Mouse (Mus musculus): ENCODE results near the gene Abtb1. TPM values are rescaled to one million over a fixed set of nuclear protein-coding genes. Genes with fewer than 3 reads are reported as not detected.

Abtb1 gene
- polyA plus RNA-seq, 1 experiment: 113 TPM

GRCm38 (mm10) chr6:88874868-88875508 lies 33.2 kb upstream of the Abtb1 start, which contains the start of gene Podxl2:
Podxl2 (minus strand) TSS chr6:88875044.
- H3K9me3 ChIP-seq: peaks cover 32% of the 10 kb centered on the region
- H3K4me1 ChIP-seq: peaks cover 22% of the 10 kb centered on the region
- H3K4me3 ChIP-seq (replicated peaks): peak within 1 kb of the TSS; percentile 89
- H3K36me3 ChIP-seq (replicated peaks; ENCODE audit: low read length): peaks cover 4% of the 10 kb centered on the region
- H3K27me3 ChIP-seq (replicated peaks): peaks cover 69% of the 10 kb centered on the region
- TF ChIP-seq GATA1 (IDR thresholded peaks at IDR 0.05; ENCODE audit: borderline replicate concordance, low read length): no peak
- TF ChIP-seq FLI1 (IDR thresholded peaks at IDR 0.05; ENCODE audit: low read length): no peak

DNA sequence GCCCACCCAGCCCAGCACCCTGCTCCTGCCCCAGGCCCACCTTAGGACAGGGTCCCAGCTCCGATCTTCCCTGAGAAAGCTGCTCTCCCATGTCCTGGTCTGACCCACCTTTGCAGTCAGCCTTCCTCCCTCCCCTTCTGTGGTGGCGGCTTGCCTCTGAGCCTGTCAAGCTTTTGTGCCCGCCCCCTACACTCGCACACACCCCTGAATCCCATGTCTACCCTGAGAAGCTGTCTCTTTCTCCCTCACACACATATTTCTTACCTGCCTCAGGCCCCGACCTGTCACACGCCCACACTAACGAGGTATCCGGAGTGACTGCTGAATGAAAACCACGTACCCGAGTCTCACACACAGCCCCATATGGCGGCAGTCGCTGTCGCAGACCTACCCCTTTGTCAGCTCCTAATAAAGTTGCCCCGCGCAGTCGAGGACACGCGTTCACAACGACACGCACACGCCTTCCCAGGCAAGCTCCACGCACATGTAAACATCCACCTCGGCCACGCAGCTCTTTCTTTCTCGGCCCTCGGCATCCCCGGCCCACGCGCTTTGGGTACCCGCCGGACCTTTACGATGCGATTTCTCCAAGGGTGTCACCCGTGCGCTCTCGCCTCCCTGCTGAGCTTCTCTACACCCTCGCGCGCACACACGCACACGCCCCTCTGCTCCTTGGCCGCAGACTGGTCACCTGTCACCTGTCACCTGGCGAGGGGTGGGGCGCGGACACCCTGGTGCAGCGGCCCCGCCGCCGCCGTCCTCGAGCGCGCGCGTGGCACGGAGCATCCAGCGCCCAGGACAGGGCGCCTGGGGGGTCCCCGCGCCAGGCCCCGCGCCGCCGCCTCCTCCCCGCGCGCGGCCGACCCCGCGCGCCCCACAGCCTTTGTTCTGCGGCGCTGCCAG lies 32.4 kb upstream of the Abtb1 start:
- TF ChIP-seq GATA1 (IDR thresholded peaks at IDR 0.05; ENCODE audit: borderline replicate concordance, low read length) (no peak), FLI1 (IDR thresholded peaks at IDR 0.05; ENCODE audit: low read length) (no peak)
- Histone ChIP-seq H3K4me3 (replicated peaks) (peak overlapping the region; percentile 89), H3K36me3 (replicated peaks; ENCODE audit: low read length) (peaks cover 4% of the 10 kb centered on the region), H3K4me1 (peaks cover 22% of the 10 kb centered on the region), H3K27me3 (replicated peaks) (peaks cover 77% of the 10 kb centered on the region), H3K9me3 (peaks cover 32% of the 10 kb centered on the region)

DNA sequence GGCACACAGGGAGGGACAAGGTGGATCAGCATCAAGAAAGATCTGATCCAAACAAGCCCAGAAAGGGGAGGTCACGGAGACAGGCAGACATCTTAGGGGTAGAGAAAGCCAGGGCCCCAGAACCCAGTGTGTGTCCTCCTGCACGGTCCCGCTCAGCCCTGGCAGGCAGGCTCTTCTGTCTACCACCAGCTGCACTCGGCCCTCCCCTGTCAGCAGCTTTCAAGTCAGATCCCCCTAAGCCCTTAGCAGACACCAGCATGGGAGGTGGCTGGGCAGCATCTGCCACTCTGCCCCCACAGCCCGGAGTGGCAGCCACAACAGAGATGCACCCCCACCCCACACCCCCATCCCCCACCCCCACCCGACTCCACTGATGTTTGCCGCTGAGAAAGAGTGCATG lies 31.0 kb upstream of the Abtb1 start:
- H3K9me3 ChIP-seq: peaks cover 32% of the 10 kb centered on the region
- H3K4me3 ChIP-seq (replicated peaks): no peak overlapping the region
- peaks cover 81% of the 10 kb centered on the region for H3K27me3 ChIP-seq (replicated peaks)
- H3K4me1 ChIP-seq: peaks cover 24% of the 10 kb centered on the region
- no peak for TF ChIP-seq FLI1 (IDR thresholded peaks at IDR 0.05; ENCODE audit: low read length)
- TF ChIP-seq GATA1 (IDR thresholded peaks at IDR 0.05; ENCODE audit: borderline replicate concordance, low read length): no peak
- H3K36me3 ChIP-seq (replicated peaks; ENCODE audit: low read length): peaks cover 4% of the 10 kb centered on the region

- H3K4me1 ChIP-seq: peaks cover 24% of the 10 kb centered on the region
- peaks cover 4% of the 10 kb centered on the region for H3K36me3 ChIP-seq (replicated peaks; ENCODE audit: low read length)
- peaks cover 30% of the 10 kb centered on the region for H3K9me3 ChIP-seq
- peaks cover 90% of the 10 kb centered on the region for H3K27me3 ChIP-seq (replicated peaks)
- TF ChIP-seq GATA1 (IDR thresholded peaks at IDR 0.05; ENCODE audit: borderline replicate concordance, low read length) (no peak), FLI1 (IDR thresholded peaks at IDR 0.05; ENCODE audit: low read length) (no peak)
- no peak overlapping the region for H3K4me3 ChIP-seq (replicated peaks)
Observed at GRCm38 (mm10) chr6:88871546-88871945, 29.8 kb upstream of the Abtb1 start.

GRCm38 (mm10) chr6:88870594-88870993 lies 28.8 kb upstream of the Abtb1 start:
- Histone ChIP-seq H3K27me3 (replicated peaks) (peaks cover 89% of the 10 kb centered on the region), H3K36me3 (replicated peaks; ENCODE audit: low read length) (peaks cover 4% of the 10 kb centered on the region), H3K9me3 (peaks cover 20% of the 10 kb centered on the region), H3K4me1 (peaks cover 24% of the 10 kb centered on the region), H3K4me3 (replicated peaks) (no peak overlapping the region)
- TF ChIP-seq FLI1 (IDR thresholded peaks at IDR 0.05; ENCODE audit: low read length) (no peak), GATA1 (IDR thresholded peaks at IDR 0.05; ENCODE audit: borderline replicate concordance, low read length) (no peak)

- no peak for TF ChIP-seq GATA1 (IDR thresholded peaks at IDR 0.05; ENCODE audit: borderline replicate concordance, low read length)
- no peak for TF ChIP-seq FLI1 (IDR thresholded peaks at IDR 0.05; ENCODE audit: low read length)
- Histone ChIP-seq H3K9me3 (peaks cover 10% of the 10 kb centered on the region), H3K27me3 (replicated peaks) (peaks cover 89% of the 10 kb centered on the region), H3K4me3 (replicated peaks) (no peak overlapping the region), H3K4me1 (peaks cover 15% of the 10 kb centered on the region), H3K36me3 (replicated peaks; ENCODE audit: low read length) (peaks cover 4% of the 10 kb centered on the region)
Observed at GRCm38 (mm10) chr6:88869459-88869858, 27.7 kb upstream of the Abtb1 start.

DNA sequence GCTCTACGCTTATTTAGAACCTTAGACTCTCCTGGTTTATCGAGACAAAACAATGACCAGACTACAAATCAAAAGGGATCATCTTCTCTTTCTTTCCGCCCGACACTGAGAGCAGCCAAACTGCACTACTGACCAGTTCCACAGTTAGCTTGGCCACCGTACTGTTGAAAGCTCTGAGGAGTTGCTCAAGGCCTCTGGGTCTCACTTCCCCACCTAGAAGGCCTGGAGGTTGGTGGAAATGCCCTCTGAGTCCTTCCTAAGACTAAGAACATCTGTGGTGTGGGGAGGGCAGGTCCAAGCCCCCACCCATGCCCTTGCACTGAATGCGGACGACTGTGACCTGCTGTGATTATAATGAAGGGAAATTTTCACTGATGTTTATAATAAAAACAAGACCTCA lies 23.9 kb upstream of the Abtb1 start:
- peaks cover 3% of the 10 kb centered on the region for H3K9me3 ChIP-seq
- TF ChIP-seq GATA1 (IDR thresholded peaks at IDR 0.05; ENCODE audit: borderline replicate concordance, low read length) (no peak), FLI1 (IDR thresholded peaks at IDR 0.05; ENCODE audit: low read length) (no peak)
- peaks cover 59% of the 10 kb centered on the region for H3K27me3 ChIP-seq (replicated peaks)
- peaks cover 11% of the 10 kb centered on the region for H3K4me1 ChIP-seq
- no peak overlapping the region for H3K4me3 ChIP-seq (replicated peaks)
- H3K36me3 ChIP-seq (replicated peaks; ENCODE audit: low read length): no peaks in the 10 kb centered on the region

- TF ChIP-seq FLI1 (IDR thresholded peaks at IDR 0.05; ENCODE audit: low read length) (no peak), GATA1 (IDR thresholded peaks at IDR 0.05; ENCODE audit: borderline replicate concordance, low read length) (no peak)
- Histone ChIP-seq H3K4me3 (replicated peaks) (peak overlapping the region; percentile 20), H3K36me3 (replicated peaks; ENCODE audit: low read length) (no peaks in the 10 kb centered on the region), H3K4me1 (peaks cover 21% of the 10 kb centered on the region), H3K27me3 (replicated peaks) (peaks cover 55% of the 10 kb centered on the region), H3K9me3 (peaks cover 3% of the 10 kb centered on the region)
Observed at GRCm38 (mm10) chr6:88860914-88861313, 19.1 kb upstream of the Abtb1 start.

DNA sequence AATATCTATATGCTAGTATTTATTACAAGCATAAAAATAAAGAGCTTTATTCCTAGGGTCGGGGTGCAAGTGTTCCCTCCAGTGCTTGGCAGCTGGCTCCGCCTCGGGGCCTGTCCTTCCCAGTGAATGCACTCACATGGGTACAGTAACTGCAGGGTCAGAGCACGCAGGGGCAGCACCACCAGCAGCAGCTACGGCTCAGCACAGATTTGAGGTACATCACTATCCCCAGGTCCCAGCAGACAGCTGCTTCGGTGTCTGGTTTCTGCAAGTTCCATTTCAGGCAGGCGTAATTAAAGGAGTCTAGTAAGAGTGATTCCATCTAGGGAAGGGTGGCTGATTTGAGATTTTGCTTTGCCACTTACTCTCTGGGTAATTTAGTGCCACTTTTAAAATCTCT lies 16.6 kb upstream of the Abtb1 start:
- Histone ChIP-seq H3K27me3 (replicated peaks) (peaks cover 51% of the 10 kb centered on the region), H3K9me3 (peaks cover 3% of the 10 kb centered on the region), H3K36me3 (replicated peaks; ENCODE audit: low read length) (no peaks in the 10 kb centered on the region), H3K4me1 (peaks cover 46% of the 10 kb centered on the region), H3K4me3 (replicated peaks) (no peak overlapping the region)
- no peak for TF ChIP-seq GATA1 (IDR thresholded peaks at IDR 0.05; ENCODE audit: borderline replicate concordance, low read length)
- TF ChIP-seq FLI1 (IDR thresholded peaks at IDR 0.05; ENCODE audit: low read length): no peak

DNA sequence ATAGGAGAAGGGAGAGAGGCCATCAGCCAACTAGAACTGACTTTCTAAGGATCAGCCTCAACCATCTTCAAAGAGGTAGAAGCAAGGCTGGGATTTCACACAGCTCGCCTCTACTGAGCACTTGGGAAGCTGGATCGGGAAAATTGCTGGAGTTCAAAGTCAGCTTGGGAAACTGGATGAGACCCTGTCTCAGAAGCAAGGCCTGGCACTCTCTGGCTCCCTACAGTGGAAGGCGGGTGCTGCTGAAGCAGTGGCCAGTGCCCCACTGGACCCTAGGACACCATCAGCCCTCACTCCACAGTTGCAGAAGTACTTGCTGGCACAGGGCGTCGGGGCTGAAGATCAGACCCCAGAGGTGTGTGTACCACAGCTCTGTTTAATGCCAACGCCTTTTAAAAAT lies 16.0 kb upstream of the Abtb1 start:
- TF ChIP-seq GATA1 (IDR thresholded peaks at IDR 0.05; ENCODE audit: borderline replicate concordance, low read length) (no peak), FLI1 (IDR thresholded peaks at IDR 0.05; ENCODE audit: low read length) (no peak)
- peaks cover 3% of the 10 kb centered on the region for H3K9me3 ChIP-seq
- H3K4me3 ChIP-seq (replicated peaks): no peak overlapping the region
- peaks cover 46% of the 10 kb centered on the region for H3K27me3 ChIP-seq (replicated peaks)
- H3K4me1 ChIP-seq: peaks cover 50% of the 10 kb centered on the region
- H3K36me3 ChIP-seq (replicated peaks; ENCODE audit: low read length): no peaks in the 10 kb centered on the region
